In the genomic region with DNA sequence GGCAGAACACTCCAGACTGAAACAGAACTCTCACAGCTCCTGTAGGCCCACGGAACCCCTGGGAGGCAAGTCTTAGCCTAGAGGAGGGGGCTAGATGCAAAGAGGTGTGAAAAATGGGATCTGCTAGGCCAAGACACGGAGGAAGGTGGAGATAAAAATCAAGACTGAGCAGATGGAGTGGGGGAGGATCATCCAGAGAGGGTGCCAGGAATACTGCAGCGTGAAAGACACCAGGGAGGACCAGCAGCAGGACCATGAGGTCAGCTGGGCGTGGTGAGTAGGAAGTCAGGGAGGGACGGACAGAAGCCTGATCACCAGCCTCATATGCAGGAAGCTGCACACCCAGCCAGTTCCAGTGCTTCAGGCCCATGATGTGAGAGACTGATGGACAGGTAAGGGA, we compare ENCODE assay signal across 25 mouse cellular contexts. TPM values are rescaled to one million over a fixed set of nuclear protein-coding genes. Genes with fewer than 3 reads are reported as not detected.
DNase-seq lines count a peak whose midpoint lies in the region; ATAC-seq lines count a peak whose summit lies in the region.
"Had no signal": no experiment of that assay in that cellular context is flagged by ENCODE, and none has a peak within 500 bp of the region (broad histone marks: within the 10 kb centered on the region; RNA-seq: fewer than 3 reads in every experiment).

No protein-coding gene starts in this region.

- no peak overlapping the region for H3K4me2 ChIP-seq in kidney, embryonic 16.5 days (replicated peaks; ENCODE audit: low read depth, low read length)
- H3K4me2 ChIP-seq: embryonic facial prominence, embryonic 12.5 days; forebrain, embryonic 15.5 days; heart, embryonic 12.5 days; hindbrain, embryonic 15.5 days had no signal

- H3K4me1 ChIP-seq in kidney, embryonic 16.5 days (ENCODE audit: insufficient read depth, low read length) = no peaks in the 10 kb centered on the region
- H3K4me1 ChIP-seq: embryonic facial prominence, embryonic 12.5 days; heart, embryonic 12.5 days had no signal

- no peaks in the 10 kb centered on the region for H3K27me3 ChIP-seq in kidney, embryonic 16.5 days (ENCODE audit: insufficient read depth, low read length)
- H3K27me3 ChIP-seq: forebrain, embryonic 15.5 days; hindbrain, embryonic 15.5 days had no signal

- H3K4me3 ChIP-seq in kidney, embryonic 16.5 days (ENCODE audit: low read length) = no peak overlapping the region
- H3K4me3 ChIP-seq: embryonic facial prominence, embryonic 12.5 days; erythroblast, embryonic 14.5 days; forebrain, embryonic 15.5 days; heart, embryonic 12.5 days; hindbrain, embryonic 15.5 days; megakaryocyte, embryonic 14.5 days had no signal

- no peak overlapping the region for H3K27ac ChIP-seq in kidney, embryonic 16.5 days (ENCODE audit: low read length)
- H3K27ac ChIP-seq: embryonic facial prominence, embryonic 12.5 days; forebrain, embryonic 15.5 days; hindbrain, embryonic 15.5 days; kidney, postnatal 0 days had no signal

- H3K9me3 ChIP-seq in kidney, embryonic 16.5 days (ENCODE audit: low read length) = no peaks in the 10 kb centered on the region
- H3K9me3 ChIP-seq: embryonic facial prominence, embryonic 12.5 days; forebrain, embryonic 15.5 days; heart, embryonic 12.5 days; hindbrain, embryonic 15.5 days; megakaryocyte, embryonic 14.5 days had no signal

- peak; percentile 87 for ATAC-seq in cerebellum, adult (ENCODE audit: insufficient number of reproducible peaks, low FRiP score, low TSS enrichment)
- ATAC-seq in kidney, embryonic 16.5 days (ENCODE audit: low FRiP score, low TSS enrichment) = peak; percentile 19; the same call in 1 of the 2 replicates
- ATAC-seq: activated CD4-positive, CD25-positive, alpha-beta regulatory T cell, adult 4 months; CD4-positive, CD25-positive, alpha-beta regulatory T cell, adult 4 months; forebrain, embryonic 15.5 days; intestine, postnatal 0 days; liver, postnatal 0 days had no signal

- 37% methylated on average over 5 of the region's 5 CpGs for WGBS in kidney, embryonic 16.5 days

- no peak for DNase-seq in cerebellum, postnatal 4 days (ENCODE audit: low spot score in 2 of 2)
- no peak for DNase-seq in kidney, adult 8-10 months
- peak; percentile 71 to 77 for DNase-seq in cerebellum, adult 18-20 months
- peak; percentile 78 to 81 for DNase-seq in cerebellum, postnatal 25 days
- DNase-seq in B cell, adult 2 months = no peak
- no peak for DNase-seq in retina, embryonic 14.5 days (ENCODE audit: low spot score)
- DNase-seq: adrenal gland, postnatal 10 days; heart, adult 11 months; heart, postnatal 14 days; liver, postnatal 0 days; midbrain, embryonic 14.5 days; retina, postnatal 1 day had no signal

- no peak overlapping the region for H3K9ac ChIP-seq in kidney, embryonic 16.5 days (replicated peaks; ENCODE audit: low read length)
- H3K9ac ChIP-seq: embryonic facial prominence, embryonic 12.5 days; forebrain, embryonic 15.5 days; heart, embryonic 12.5 days; hindbrain, embryonic 15.5 days; liver, postnatal 0 days had no signal

- H3K36me3 ChIP-seq in kidney, embryonic 16.5 days (ENCODE audit: insufficient read depth, low read length) = no peaks in the 10 kb centered on the region
- H3K36me3 ChIP-seq: embryonic facial prominence, embryonic 12.5 days had no signal

RNA-seq across cellular contexts. Expression of a gene that starts 47.5 kb away (rescaled TPM):
- 7.7 and 8.8 TPM in 2 replicates for polyA plus RNA-seq in kidney, embryonic 16.5 days (2015; fragmentation: Nextera tagmentation; extraction: Ambion mirVana)
- polyA plus RNA-seq: activated CD4-positive, CD25-positive, alpha-beta regulatory T cell, adult 4 months; erythroblast, embryonic 14.5 days; liver, adult 2 months had no signal

Comparison
In these comparisons a context has a peak if more than half of its experiments do, and no peak if none do; other contexts are left out.
1. DNase-seq: peak in cerebellum, adult 18-20 months (2 of 2) and cerebellum, postnatal 25 days (2 of 2); none in cerebellum, postnatal 4 days (0 of 2), kidney, adult 8-10 months (0 of 2), B cell, adult 2 months (0 of 2) and retina, embryonic 14.5 days (single experiment).